Mouse (Mus musculus) liver, adult 10 weeks (tissue): ENCODE measurements around the gene Trpc5. TPM values are rescaled to one million over a fixed set of nuclear protein-coding genes. Genes with fewer than 3 reads are reported as not detected.

Experiments
- polyA plus RNA-seq: library from polyadenylated mRNA; stranded (reverse); fragments of 350-450 nt; fragmentation: Illumina TruSeq; extraction: RNeasy Lipid Tissue Mini Kit (QIAGEN cat#74804); gene quantifications from one replicate; pipeline ENCODE4 v1.2.3, GENCODE M21; 2014; ENCODE audit warnings: low read depth, low replicate concordance

The Trpc5 gene
- polyA plus RNA-seq: not detected

DNA sequence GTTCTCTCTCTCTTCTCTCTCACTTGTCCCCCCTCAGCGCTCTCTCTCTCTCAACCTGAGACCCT, at the start of gene Trpc5:
TSS of gene Trpc5 (minus strand) at position 39 of the 65 bp plus-strand sequence.

DNA sequence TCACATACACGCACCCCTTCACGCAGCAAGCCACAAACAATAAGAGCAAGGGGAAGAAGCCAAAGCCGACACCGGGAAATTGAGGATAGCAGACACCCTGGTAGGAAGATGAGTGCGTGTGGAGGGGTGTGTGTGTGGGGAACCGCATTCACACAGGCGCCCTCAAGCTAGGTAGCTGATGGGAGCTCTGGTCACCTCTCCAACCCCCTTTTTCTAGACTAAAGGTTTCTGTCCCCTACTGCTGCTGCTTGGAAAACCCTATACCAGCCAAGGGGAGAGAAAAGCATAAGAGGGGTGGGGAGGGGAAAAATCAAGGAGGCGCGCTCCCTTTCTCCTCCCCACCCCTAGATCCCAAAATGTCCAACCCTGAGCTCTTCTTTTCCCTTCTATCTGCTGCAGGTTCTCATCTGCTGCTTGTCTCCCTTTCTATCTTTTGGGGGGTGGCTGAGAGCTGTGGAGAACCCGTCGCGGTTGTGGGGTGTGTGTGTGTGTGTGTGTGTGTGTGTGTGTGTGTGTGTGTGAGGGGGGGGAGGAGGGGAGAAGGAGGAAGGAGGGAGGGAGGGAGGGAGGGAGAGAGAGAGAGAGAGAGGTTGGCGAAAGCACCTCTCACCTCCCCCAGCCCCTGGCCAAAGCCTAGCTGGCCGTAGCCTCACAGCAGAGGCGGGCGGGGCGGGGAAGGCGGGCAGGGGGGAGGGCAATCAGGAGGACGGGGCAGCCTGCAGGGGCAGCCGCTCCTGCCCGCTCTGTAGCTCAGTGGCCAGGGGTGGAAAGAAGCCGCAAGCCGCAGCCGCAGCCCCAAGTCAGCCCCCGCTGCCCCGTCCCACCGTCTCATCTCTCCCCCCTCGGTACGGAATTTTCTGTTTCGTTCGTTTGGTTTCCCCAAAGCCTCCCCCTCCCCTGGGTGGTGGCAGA, 483 bp upstream of the Trpc5 start, which contains the start of gene Rtl4:
TSS of gene Rtl4 (plus strand) at position 701 of the 912 bp plus-strand sequence.

DNA sequence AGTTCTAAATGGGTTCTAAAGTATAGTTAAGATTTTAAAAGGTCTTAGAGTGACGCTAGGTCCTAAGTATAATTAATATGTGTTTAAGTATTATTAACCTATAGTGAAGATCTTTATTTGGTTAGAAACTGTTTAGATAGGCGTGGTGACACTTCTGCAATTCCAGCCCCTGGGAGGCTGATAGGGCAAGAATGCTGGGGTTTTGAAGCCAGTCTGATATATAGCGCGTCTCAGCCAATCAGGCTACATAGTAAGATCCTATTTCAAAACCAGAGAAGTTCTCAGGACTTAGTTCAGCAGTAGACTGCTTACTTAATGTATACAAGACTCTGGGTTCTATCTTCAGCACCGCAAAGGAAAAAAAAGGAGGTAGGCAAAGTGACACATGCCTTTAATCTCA, 231.7 kb downstream of the Trpc5 start, which contains the start of gene Trpc5os:
TSS of gene Trpc5os (plus strand) at position 301 of the 400 bp plus-strand sequence.

Other genes with a start within 250 kb of the Trpc5 start
- not detected for gene Trpc5os, start 231.6 kb downstream of the Trpc5 start, polyA plus RNA-seq
- not detected for gene Rtl4, start 727 bp upstream of the Trpc5 start, polyA plus RNA-seq